Mouse (Mus musculus): ENCODE results near the gene Nt5c. TPM values are rescaled to one million over a fixed set of nuclear protein-coding genes. Genes with fewer than 3 reads are reported as not detected.
"Not testable (repeated sequence)": the region's sequence is repeated elsewhere in the genome, so short reads cannot be mapped to it uniquely, and the experiment has no call there.

Gene Nt5c
- total and polyA plus RNA-seq, 2 experiments from 2014 or later = 85.3 to 133 TPM

- peaks cover 7% of the 10 kb centered on the region for H3K36me3 ChIP-seq (ENCODE audit: insufficient read depth, low read length)
- H3K4me3 ChIP-seq (ENCODE audit: low read depth, low read length) = no peak overlapping the region
- ATAC-seq (ENCODE audit: low FRiP score) = no peak
- no peak overlapping the region for H3K4me2 ChIP-seq (ENCODE audit: low read depth, low read length, poor library complexity, severe bottlenecking)
- WGBS = 62% methylated on average over 3 of the region's 3 CpGs
- no peaks in the 10 kb centered on the region for H3K27me3 ChIP-seq (ENCODE audit: insufficient read depth, low read length)
- H3K9me3 ChIP-seq (ENCODE audit: low read length) = no peaks in the 10 kb centered on the region
- H3K4me1 ChIP-seq (ENCODE audit: insufficient read depth, low read length) = peaks cover 15% of the 10 kb centered on the region
- no peak overlapping the region for H3K9ac ChIP-seq (replicated peaks; ENCODE audit: low read length, poor library complexity, severe bottlenecking)
- DNase-seq (ENCODE audit: low spot score) = no peak
- TF ChIP-seq CTCF (IDR thresholded peaks at IDR 0.05) = no peak
- no peak overlapping the region for H3K27ac ChIP-seq (ENCODE audit: low read depth, low read length)
These were observed 14.9 kb upstream of the Nt5c start for GRCm38 (mm10) chr11:115506586-115506985.

- no peak overlapping the region for H3K9ac ChIP-seq (replicated peaks; ENCODE audit: low read length, poor library complexity, severe bottlenecking)
- no peak overlapping the region for H3K4me2 ChIP-seq (ENCODE audit: low read depth, low read length, poor library complexity, severe bottlenecking)
- TF ChIP-seq CTCF (IDR thresholded peaks at IDR 0.05) = no peak
- H3K4me3 ChIP-seq (ENCODE audit: low read depth, low read length) = no peak overlapping the region
- H3K36me3 ChIP-seq (ENCODE audit: insufficient read depth, low read length) = peaks cover 37% of the 10 kb centered on the region
- DNase-seq (ENCODE audit: low spot score) (no peak), ATAC-seq (ENCODE audit: low FRiP score) (no peak)
- H3K4me1 ChIP-seq (ENCODE audit: insufficient read depth, low read length) = no peaks in the 10 kb centered on the region
- WGBS = 97% methylated on average over 6 of the region's 6 CpGs
- no peaks in the 10 kb centered on the region for H3K27me3 ChIP-seq (ENCODE audit: insufficient read depth, low read length)
- no peaks in the 10 kb centered on the region for H3K9me3 ChIP-seq (ENCODE audit: low read length)
- no peak overlapping the region for H3K27ac ChIP-seq (ENCODE audit: low read depth, low read length)
These were observed 11.0 kb upstream of the Nt5c start for GRCm38 (mm10) chr11:115502636-115503035.

DNA sequence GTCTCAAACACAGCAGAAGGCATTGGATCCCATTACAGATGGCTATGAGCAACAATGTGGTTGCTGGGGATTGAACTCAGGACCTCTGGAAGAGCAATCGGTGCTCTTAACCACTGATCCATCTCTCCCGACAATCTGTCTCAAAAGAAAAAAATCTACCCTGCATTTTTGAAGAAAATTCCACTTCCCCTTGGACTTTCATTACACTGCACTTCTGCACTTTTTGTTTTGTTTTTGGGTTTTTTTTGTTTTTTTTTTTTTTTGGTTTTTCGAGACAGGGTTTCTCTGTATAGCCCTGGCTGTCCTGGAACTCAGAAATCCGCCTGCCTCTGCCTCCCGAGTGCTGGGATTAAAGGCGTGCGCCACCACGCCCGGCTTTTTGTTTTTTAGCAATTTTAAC, 4.9 kb upstream of the Nt5c start:
- not testable (repeated sequence) for H3K4me1 ChIP-seq (ENCODE audit: insufficient read depth, low read length); H3K4me3 ChIP-seq (ENCODE audit: low read depth, low read length); H3K9me3 ChIP-seq (ENCODE audit: low read length); H3K4me2 ChIP-seq (ENCODE audit: low read depth, low read length, poor library complexity, severe bottlenecking); H3K9ac ChIP-seq (replicated peaks; ENCODE audit: low read length, poor library complexity, severe bottlenecking); H3K27me3 ChIP-seq (ENCODE audit: insufficient read depth, low read length); ATAC-seq (ENCODE audit: low FRiP score); DNase-seq (ENCODE audit: low spot score); H3K27ac ChIP-seq (ENCODE audit: low read depth, low read length)
- peaks cover 35% of the 10 kb centered on the region for H3K36me3 ChIP-seq (ENCODE audit: insufficient read depth, low read length)
- WGBS = 88% methylated on average over 9 of the region's 9 CpGs

- Histone ChIP-seq H3K36me3 (ENCODE audit: insufficient read depth, low read length) (peaks cover 14% of the 10 kb centered on the region), H3K4me2 (ENCODE audit: low read depth, low read length, poor library complexity, severe bottlenecking) (peak overlapping the region; percentile 68), H3K4me3 (ENCODE audit: low read depth, low read length) (peak overlapping the region; percentile 64), H3K27me3 (ENCODE audit: insufficient read depth, low read length) (no peaks in the 10 kb centered on the region), H3K9me3 (ENCODE audit: low read length) (no peaks in the 10 kb centered on the region), H3K9ac (replicated peaks; ENCODE audit: low read length, poor library complexity, severe bottlenecking) (no peak overlapping the region), H3K27ac (ENCODE audit: low read depth, low read length) (no peak overlapping the region), H3K4me1 (ENCODE audit: insufficient read depth, low read length) (peaks cover 4% of the 10 kb centered on the region; the same call in 1 of the 2 replicates)
- no peak for TF ChIP-seq CTCF (IDR thresholded peaks at IDR 0.05)
- WGBS = 40% methylated on average over 6 of the region's 6 CpGs
- ATAC-seq (ENCODE audit: low FRiP score) (no peak), DNase-seq (ENCODE audit: low spot score) (no peak)
These were observed 725 bp upstream of the Nt5c start for GRCm38 (mm10) chr11:115492387-115492786.

- no peaks in the 10 kb centered on the region for H3K27me3 ChIP-seq (ENCODE audit: insufficient read depth, low read length)
- H3K36me3 ChIP-seq (ENCODE audit: insufficient read depth, low read length) = peaks cover 13% of the 10 kb centered on the region
- H3K4me1 ChIP-seq (ENCODE audit: insufficient read depth, low read length) = peaks cover 4% of the 10 kb centered on the region; the same call in 1 of the 2 replicates
- no peak for TF ChIP-seq CTCF (IDR thresholded peaks at IDR 0.05)
- peak overlapping the region; percentile 91; the same call in 1 of the 2 replicates for H3K27ac ChIP-seq (ENCODE audit: low read depth, low read length)
- H3K9ac ChIP-seq (replicated peaks; ENCODE audit: low read length, poor library complexity, severe bottlenecking) = peak overlapping the region; percentile 74
- DNase-seq (ENCODE audit: low spot score) (no peak), ATAC-seq (ENCODE audit: low FRiP score) (peak; percentile 51)
- peak overlapping the region; percentile 64 for H3K4me3 ChIP-seq (ENCODE audit: low read depth, low read length)
- no peaks in the 10 kb centered on the region for H3K9me3 ChIP-seq (ENCODE audit: low read length)
- peak overlapping the region; percentile 68 for H3K4me2 ChIP-seq (ENCODE audit: low read depth, low read length, poor library complexity, severe bottlenecking)
- WGBS = 20% methylated on average over 25 of the region's 25 CpGs
These were observed 964 bp downstream of the Nt5c start for GRCm38 (mm10) chr11:115490441-115491355.

DNA sequence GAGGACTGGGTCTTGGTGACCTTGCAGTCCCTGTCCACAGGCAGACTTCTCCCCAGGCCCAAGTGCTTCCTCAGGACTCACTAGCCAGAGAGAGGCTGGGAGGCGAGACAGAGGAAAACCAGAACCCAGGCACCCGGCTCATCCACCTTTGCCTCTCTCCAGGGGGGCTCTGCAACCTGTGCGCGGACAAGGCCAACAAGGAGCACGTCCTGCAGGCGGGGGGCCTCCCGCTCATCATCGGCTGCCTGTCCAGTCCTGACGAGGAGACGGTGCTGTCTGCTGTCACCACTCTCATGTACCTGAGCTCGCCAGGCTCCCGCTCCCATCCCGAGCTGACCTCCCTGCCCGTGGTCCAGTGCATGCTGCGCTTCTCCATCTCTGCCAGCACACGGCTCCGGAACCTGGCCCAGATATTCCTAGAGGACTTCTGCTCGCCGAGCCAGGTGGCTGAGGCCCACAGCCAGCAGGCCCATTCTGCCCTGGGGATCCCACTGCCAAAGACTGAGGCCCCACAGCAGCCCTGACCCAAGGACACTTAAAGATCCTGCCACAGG, 3.0 kb downstream of the Nt5c start:
- Histone ChIP-seq H3K27ac (ENCODE audit: low read depth, low read length) (no peak overlapping the region), H3K9ac (replicated peaks; ENCODE audit: low read length, poor library complexity, severe bottlenecking) (no peak overlapping the region), H3K4me1 (ENCODE audit: insufficient read depth, low read length) (peaks cover 4% of the 10 kb centered on the region; the same call in 1 of the 2 replicates), H3K4me3 (ENCODE audit: low read depth, low read length) (no peak overlapping the region), H3K9me3 (ENCODE audit: low read length) (no peaks in the 10 kb centered on the region), H3K4me2 (ENCODE audit: low read depth, low read length, poor library complexity, severe bottlenecking) (no peak overlapping the region), H3K36me3 (ENCODE audit: insufficient read depth, low read length) (peaks cover 13% of the 10 kb centered on the region), H3K27me3 (ENCODE audit: insufficient read depth, low read length) (no peaks in the 10 kb centered on the region)
- ATAC-seq (ENCODE audit: low FRiP score) (no peak), DNase-seq (ENCODE audit: low spot score) (no peak)
- WGBS = 89% methylated on average over 19 of the region's 19 CpGs
- TF ChIP-seq CTCF (IDR thresholded peaks at IDR 0.05) = no peak

All from midbrain, postnatal 0 days (tissue).